Mouse (Mus musculus): ENCODE measurements at regions not wholly inside any gene's neighbourhood (a gene's known extent, or its start where the extent isn't known, plus 50 kb on each side); places are given as distances from the start of the nearest gene placed in this dataset.
A peak's percentile ranks its signal among the peaks of the same experiment; 100 is the strongest.

- DNase-seq (ENCODE audit: low read depth): no peak
These were observed 221.7 kb upstream of the Veph1 start for GRCm38 (mm10) chr3:66518289-66518688.

DNA sequence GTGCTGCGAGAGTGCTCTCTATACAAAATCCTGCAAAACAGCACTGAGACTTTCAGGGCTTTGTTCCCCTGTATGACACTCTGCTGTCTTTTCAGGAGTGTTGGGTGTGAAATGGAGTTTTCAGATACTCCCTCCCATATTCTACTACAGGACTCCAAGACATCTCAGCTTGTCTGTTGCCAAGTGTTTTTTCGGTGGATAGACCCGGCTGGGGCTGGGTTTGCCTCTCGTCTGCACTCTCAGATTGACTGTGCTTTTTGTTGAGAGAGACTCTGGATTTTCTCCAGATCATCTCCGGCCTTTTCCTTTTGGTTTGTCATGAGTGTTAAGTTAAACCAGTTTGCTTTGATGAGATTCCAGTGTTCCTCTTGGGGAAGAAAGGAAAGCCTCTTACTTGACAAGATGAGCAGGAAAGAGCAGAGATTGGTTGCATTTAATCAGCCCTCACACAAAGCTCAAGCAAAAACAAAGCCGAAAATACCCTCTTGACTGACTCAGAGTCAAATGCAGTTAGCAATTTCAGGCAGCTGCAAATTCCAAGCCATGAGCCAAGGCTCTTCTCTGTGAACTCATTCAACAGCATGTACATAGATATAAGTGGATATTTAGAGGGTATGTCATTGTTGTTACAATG lies 219.3 kb upstream of the Veph1 start:
- DNase-seq (ENCODE audit: low read depth): no peak

DNA sequence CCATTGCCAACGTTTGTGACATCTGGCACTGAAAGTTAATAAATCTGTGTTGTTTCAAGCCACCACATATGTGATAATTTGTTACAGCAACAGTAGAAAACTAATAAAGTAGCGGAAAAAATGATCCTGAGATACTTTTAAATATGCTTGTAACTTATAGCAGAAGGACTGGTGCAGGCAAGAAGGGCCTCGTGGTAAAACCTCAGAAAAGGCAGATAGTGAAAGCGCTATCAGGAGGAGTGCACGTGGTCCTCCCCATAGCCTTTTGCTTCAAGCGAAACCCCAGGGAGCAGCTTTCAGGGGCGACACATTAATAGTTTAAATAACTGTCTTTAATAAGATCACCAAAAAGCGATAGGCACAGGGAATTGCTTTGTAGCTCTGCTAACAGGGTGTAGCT lies 217.9 kb upstream of the Veph1 start:
- no peak for DNase-seq (ENCODE audit: low read depth)

DNA sequence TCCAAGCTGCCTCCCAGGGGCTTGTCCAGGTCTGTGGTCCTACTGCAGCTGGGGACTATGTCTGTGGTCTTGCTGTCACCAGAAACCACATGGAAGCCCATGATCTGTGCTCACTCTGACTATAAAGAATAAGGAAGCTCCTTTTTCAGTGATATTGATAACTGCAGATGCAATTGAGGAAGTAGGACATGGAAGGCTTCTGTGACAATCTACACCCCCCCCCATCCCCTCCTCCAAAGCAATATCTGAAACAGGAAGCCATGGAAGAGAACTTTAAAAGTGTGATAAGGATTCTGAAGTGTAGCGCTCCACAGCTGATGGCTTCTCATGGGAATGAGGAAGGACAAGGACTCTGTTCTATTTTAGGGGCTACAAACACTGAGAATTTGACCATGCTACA lies 215.8 kb upstream of the Veph1 start:
- no peak for DNase-seq (ENCODE audit: low read depth)

DNA sequence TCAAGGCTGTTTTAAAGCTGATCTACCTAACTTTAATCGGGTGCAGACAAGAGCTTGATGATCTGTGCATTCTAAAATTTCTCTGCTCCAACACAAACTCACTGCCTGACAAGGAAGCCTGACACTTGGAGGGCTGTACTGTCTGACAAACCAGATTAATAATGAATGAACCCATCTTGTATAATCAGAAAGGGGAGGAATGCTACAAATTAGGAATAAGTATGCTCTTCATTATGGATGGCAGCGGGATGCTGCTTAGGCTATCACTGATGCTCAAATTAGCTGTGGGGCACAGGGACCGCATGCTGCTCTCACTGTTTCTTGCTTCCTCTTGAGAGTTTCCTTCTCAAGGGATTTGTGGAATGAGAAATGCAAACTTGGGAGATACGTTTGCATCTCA lies 213.8 kb upstream of the Veph1 start:
- DNase-seq (ENCODE audit: low read depth): no peak

DNA sequence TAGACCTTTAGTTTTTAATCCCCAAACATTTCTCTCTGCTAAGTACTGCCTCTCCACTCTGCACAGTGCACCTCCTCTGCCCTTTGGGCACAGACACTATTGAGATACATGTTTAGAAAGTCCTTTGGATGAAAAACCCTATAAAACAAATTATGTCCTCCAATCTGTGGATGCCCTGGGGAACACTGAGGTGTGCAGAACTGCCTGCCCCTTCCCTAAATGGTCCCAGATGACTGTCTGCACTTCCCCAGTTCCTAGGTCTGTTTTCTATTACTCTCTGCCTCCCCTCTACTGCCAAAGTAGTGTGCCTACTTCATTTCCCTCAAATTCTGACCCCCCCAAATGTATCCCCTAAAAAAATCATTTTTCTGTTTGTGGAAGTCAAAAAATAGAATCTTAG lies 209.5 kb upstream of the Veph1 start:
- DNase-seq (ENCODE audit: low read depth): no peak

DNA sequence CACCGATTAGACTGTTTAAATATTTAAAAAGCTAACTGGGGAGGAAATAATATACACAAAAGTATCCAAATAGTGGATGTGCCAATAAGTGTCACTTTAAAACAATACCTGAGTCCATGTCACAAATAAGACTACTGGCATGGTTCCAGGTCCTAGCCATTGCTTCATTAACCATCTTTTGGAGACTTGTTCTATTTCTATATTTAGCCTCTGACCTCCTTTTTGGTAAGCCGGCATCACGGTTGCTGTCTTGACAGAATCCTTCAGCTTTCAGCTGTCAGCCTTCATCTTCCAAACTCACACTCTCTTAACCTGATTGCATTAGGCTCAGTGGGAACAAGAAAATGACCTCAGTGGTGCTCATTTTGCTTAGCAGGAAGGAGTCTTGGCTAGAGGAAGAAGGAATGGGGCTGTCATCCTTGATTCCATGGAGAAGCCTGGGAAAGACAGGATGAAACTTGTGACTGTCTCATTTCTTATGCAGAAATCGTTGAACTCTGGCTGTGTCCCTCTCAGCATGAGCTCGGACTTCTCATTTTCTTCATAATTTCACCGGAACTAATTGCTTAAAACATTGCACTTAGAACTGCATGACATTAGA lies 208.9 kb upstream of the Veph1 start:
- DNase-seq (ENCODE audit: low read depth): no peak

DNA sequence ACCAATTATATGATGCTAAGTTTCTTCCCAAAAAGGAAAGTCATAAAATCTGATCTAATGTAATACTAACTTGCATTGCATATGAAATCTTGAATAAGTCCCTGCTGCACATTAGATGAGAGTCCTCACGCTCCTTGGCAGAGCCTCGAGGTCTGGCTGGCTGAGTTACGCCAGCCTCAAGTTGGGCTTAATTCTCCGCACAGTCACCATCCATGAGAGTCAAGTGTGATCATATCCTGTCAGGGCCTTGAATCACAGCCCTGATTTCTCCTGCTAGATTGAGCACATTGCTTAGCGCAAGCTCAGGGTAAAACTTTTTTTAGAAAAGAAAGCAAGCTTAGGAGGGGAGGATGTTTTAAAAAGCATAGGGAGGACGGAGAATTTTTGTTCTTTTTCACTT lies 208.1 kb upstream of the Veph1 start:
- DNase-seq (ENCODE audit: low read depth): no peak

GRCm38 (mm10) chr3:66503615-66504014 lies 207.0 kb upstream of the Veph1 start:
- DNase-seq (ENCODE audit: low read depth): no peak

DNA sequence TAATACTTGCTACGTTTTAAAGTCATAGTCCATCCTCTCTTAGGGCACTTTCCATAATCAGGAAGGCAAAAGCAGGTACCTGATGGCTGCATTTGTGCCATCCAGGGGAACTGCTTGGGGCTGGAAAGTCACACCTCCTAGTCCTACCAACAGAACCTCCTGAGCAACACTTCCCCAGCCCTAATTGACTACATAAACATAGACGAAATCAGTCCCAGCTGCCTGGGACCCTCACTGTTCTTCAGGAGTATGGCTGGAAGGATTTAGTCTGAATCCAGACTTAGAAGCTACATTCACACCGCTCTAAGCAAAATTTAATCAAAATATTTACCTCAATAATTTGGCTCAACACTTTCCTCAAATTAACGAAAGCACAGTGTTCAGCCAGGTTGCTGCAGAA lies 205.2 kb upstream of the Veph1 start:
- DNase-seq (ENCODE audit: low read depth): no peak

- DNase-seq (ENCODE audit: low read depth): no peak
These were observed 197.9 kb upstream of the Veph1 start for GRCm38 (mm10) chr3:66494442-66495113.

DNA sequence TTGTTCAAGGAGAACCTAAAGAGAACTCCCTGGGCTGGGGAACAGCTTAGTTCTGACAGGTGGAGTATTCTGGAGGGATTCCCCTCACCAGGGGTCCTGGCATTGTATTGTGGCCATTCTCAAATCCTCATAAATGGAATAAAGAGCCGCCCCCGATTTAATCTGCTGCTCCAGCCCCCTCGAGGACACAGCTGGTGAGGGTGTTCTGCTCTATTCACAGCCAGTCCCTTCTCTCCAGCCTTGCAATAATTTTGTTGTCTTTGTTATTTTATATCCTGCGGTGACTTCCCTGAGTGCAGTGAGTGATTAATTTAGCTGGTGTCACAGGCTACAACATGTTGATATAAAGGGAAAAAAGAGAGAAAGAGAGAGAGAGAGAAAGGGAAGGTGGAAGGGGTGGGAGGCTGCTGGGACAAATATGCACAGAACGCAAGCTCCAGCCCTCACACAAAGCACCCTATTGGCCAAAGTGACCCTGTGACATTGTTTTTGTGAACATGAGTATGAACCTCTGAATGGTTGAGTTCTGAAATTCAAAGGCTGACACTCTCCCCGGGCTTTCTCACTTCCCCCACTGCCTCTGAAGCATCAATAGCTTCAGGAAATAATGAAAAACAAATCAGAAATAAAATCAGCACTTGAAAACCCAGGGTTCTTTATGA lies 194.2 kb upstream of the Veph1 start:
- no peak for DNase-seq (ENCODE audit: low read depth)

DNA sequence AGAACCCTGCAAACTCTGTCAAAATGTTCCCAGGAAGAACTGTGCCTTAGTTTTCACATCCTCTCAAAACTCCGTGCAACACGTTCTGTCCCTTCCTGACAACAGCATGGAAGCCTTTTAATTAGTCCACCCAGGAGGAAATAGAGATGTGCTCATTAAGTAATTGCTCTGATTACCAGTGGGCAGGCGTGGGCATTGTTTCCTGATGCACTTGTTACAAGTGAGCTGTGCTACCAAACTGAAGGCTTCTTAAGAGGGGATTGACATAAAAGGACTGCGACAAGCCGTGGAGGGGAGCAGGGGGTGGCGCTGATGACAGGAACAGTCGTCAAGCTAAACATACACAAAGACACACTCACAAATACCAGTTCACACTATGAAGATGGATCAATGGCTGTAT lies 192.1 kb upstream of the Veph1 start:
- no peak for DNase-seq (ENCODE audit: low read depth)

GRCm38 (mm10) chr3:66486658-66487057 lies 190.0 kb upstream of the Veph1 start:
- DNase-seq (ENCODE audit: low read depth): no peak

GRCm38 (mm10) chr3:66486184-66486583 lies 189.5 kb upstream of the Veph1 start:
- no peak for DNase-seq (ENCODE audit: low read depth)

- DNase-seq (ENCODE audit: low read depth): no peak
These were observed 184.1 kb upstream of the Veph1 start for GRCm38 (mm10) chr3:66480718-66481117.

DNA sequence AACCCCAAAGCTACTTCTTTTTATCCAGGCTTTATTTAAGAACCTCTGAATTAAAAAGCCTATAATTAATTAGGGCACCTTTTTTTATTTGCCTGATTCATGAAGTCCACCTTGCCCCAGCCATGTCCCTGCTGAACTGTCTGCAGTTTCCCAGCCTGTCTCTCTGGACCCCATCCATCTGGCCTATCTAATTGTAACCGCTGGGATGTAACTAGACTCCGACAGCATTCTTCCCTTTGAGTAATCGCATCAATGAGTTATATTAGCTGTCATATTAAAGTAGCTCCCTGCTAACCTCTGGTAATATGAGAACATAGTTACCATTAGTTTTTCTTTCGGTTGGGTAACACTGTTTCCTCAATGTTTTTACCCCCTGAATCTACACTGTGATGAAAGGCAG lies 182.6 kb upstream of the Veph1 start:
- no peak for DNase-seq (ENCODE audit: low read depth)

GRCm38 (mm10) chr3:66466321-66466720 lies 169.7 kb upstream of the Veph1 start:
- DNase-seq (ENCODE audit: low read depth): no peak

DNA sequence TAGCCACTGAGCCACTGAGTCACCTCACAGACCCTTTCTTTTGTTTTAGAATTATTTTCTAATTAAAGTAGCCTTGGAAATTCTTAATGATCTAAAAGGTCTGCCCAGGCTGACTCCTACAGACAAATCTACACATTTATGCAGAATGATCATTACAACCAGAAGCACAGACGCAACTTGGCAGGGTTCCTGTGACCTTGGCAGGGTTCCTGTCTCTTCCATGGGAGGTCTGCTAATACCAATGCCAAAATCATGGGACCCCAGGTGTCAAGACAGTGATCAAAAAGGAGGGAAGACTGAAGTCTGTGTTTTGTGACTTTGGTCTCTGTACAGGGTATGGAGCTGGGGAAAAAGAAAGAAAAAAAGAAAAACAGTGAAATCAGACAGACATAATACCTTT lies 168.7 kb upstream of the Veph1 start:
- DNase-seq (ENCODE audit: low read depth): no peak

- no peak for DNase-seq (ENCODE audit: low read depth)
These were observed 165.7 kb upstream of the Veph1 start for GRCm38 (mm10) chr3:66462341-66462740.

- DNase-seq (ENCODE audit: low read depth): peak; percentile 69
These were observed 149.9 kb upstream of the Veph1 start for GRCm38 (mm10) chr3:66446274-66447159.

GRCm38 (mm10) chr3:66433216-66433615 lies 136.6 kb upstream of the Veph1 start:
- no peak for DNase-seq (ENCODE audit: low read depth)
